Mouse (Mus musculus): ENCODE data around the gene Sin3b. TPM values are rescaled to one million over a fixed set of nuclear protein-coding genes. Genes with fewer than 3 reads are reported as not detected.
"Not testable (repeated sequence)": the region's sequence is repeated elsewhere in the genome, so short reads cannot be mapped to it uniquely, and the experiment has no call there.

Sin3b gene
- total RNA-seq (2021): 100 to 1,000 TPM; 171 to 181 TPM
- long read RNA-seq, experiment 1, full-length matches to known transcripts: 26 of 50 reads
- long read RNA-seq, experiment 1, partial matches to known transcripts: 17 of 50 reads
- long read RNA-seq, experiment 1, other reads (novel, unspliced or antisense): 7 of 50 reads
- long read RNA-seq, experiment 2, full-length matches to known transcripts: 58 of 92 reads
- long read RNA-seq, experiment 2, partial matches to known transcripts: 21 of 92 reads
- long read RNA-seq, experiment 2, other reads (novel, unspliced or antisense): 13 of 92 reads

DNA sequence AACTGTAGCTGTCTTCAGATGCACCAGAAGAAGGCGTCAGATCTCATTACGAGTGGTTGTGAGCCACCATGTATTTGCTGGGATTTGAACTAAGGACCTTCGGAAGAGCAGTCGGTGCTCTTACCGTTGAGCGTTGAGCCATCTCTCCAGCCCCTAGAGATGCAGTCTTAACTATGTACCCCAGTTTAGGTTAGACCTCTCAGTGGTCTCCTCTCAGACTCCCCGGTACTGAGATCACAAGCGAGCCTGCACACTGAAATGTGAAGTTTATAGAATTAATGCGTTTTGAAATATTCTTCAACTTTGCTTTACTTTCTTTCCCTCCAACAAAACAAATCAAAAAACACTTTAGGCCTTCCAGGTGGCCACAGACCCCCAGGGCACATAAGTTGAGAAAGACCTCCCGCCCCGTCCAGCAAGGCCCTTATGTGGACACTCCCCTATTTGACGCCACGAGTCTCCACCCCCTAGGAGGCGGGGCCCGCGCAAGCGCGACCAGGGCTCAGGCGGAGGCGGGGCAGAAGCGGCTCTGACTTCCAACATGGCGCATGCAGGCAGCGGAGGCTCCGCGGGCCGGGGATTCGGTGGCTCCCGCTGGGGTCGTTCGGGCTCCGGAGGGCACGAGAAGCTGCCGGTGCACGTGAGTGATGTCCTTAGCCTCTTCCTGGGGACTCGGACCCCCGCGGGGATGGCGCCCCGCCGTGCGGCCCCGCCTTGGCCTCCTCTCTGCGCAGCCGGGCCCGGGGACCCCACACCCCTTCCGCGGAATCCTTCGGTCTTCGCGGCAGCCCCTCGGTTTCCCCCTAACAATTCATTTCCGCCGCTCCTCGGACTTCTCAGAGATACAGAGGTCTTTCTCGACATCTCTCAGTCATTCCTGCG is at the start of gene Sin3b:
TSS of gene Sin3b (plus strand) at position 517 of the 882 bp plus-strand sequence.
- DNase-seq (ENCODE audit: low spot score in 2 of 2): peak; percentile 94 to 96
- peak within 1 kb of the TSS; percentile 82 for H3K4me3 ChIP-seq
- H3K27ac ChIP-seq: peak within 1 kb of the TSS; percentile 94
- no peak for TF ChIP-seq CTCF (conservative IDR thresholded peaks at IDR 0.05)

DNA sequence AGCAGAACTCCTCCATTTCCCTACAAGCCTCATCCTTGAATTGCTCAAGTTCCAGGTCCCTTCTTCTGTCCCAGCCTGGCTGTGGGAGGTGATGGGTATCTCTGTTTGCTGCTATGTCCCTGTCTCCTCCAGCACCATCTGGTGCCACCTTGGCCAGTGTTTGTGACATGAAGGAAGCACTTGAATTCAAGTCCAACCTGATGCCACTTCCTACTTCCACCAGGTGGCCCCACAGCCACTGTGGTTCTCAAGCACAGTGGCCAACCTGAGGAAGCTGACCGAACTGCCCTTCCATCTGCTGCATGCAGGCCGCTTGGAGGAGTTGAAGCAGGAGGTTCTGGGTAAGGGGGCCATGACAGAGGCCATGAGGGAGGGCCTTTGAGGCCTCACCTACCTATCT is 48.9 kb upstream of the Sin3b start:
- TF ChIP-seq CTCF (conservative IDR thresholded peaks at IDR 0.05): peak; percentile 44
- DNase-seq (ENCODE audit: low spot score in 2 of 2): no peak
- Histone ChIP-seq H3K4me3 (no peak overlapping the region), H3K27ac (no peak overlapping the region)

DNA sequence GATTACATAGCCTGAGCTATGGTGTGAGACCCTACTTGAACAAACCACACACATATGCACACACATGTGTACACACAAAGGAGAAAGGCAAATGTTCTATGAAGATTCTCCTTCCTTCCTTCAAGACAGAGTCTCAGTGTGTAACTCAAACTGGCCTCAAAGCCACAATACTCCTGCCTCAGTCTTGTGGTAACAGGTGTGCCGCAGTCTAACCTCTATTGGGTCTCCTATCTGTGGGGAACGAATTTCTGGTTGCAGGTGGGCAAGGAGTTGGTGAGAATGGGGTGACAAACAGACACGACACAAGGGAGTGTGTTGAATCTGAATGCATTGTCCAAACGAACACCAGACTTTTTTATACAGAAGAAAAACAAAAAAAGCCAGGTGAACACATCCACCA is 46.6 kb upstream of the Sin3b start:
- Histone ChIP-seq H3K4me3 (no peak overlapping the region), H3K27ac (no peak overlapping the region)
- DNase-seq (ENCODE audit: low spot score in 2 of 2): no peak
- TF ChIP-seq CTCF (conservative IDR thresholded peaks at IDR 0.05): no peak

DNA sequence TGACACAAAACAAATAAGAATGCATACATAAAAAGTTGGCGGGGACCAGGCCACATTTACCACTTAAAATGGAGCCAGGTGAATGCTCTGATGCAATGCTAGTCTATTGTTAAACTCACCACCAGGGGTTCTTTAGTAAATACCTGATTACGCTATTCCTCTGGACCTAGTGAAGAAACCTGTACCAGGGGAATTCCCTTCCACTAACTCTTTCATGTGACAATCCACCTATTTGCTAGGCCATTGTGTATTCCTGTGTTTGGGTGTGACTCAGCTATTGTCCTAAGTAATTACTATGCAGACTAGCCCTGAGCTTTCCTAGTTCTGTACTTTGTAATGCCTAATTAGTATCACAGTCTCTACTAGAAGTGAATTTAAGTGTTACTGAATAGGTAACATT is 46.2 kb upstream of the Sin3b start:
- H3K4me3 ChIP-seq; H3K27ac ChIP-seq; DNase-seq (ENCODE audit: low spot score in 2 of 2): not testable (repeated sequence)

DNA sequence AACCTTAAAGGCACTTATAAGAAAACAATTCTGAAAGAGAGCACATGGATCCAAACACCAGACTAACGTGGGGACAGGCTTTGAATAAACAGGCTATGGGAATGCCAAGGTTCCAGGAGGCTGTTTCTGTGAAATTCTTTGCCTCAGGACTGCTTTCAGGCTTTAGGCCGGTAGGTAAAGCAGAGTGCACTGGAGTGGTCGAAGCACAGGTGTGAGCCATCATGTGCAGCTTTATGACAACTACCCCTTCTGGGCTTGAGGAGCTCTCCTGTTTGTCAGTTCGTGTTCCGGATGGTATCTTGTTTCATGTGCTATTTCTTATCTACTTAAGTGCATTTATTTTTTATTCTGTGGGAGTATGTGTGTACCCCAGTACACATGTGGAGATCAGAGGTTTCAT is 45.8 kb upstream of the Sin3b start:
- no peak for TF ChIP-seq CTCF (conservative IDR thresholded peaks at IDR 0.05)
- no peak overlapping the region for H3K4me3 ChIP-seq
- DNase-seq (ENCODE audit: low spot score in 2 of 2): no peak
- H3K27ac ChIP-seq: no peak overlapping the region

DNA sequence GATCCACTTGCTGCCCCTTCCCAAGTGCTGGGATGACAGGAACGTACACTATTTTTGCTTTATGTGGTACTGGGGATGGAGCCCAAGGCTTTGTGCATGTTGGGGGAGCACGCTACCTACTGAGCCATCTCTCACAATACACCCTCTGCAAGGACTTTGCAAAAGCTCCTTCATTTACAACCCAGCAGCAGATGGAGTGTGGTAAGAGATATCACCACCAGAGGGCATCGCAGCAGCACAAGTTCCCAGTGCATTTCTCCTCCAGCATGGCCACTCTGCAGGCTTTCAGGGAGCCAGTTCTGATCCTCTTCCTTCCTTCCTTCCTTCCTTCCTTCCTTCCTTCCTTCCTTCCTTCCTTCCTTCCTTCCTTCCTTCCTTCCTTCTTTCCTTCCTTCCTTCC is 43.0 kb upstream of the Sin3b start:
- Histone ChIP-seq H3K27ac (no peak overlapping the region), H3K4me3 (no peak overlapping the region)
- peak; percentile 75 to 84 for DNase-seq (ENCODE audit: low spot score in 2 of 2)
- TF ChIP-seq CTCF (conservative IDR thresholded peaks at IDR 0.05): peak; percentile 79

DNA sequence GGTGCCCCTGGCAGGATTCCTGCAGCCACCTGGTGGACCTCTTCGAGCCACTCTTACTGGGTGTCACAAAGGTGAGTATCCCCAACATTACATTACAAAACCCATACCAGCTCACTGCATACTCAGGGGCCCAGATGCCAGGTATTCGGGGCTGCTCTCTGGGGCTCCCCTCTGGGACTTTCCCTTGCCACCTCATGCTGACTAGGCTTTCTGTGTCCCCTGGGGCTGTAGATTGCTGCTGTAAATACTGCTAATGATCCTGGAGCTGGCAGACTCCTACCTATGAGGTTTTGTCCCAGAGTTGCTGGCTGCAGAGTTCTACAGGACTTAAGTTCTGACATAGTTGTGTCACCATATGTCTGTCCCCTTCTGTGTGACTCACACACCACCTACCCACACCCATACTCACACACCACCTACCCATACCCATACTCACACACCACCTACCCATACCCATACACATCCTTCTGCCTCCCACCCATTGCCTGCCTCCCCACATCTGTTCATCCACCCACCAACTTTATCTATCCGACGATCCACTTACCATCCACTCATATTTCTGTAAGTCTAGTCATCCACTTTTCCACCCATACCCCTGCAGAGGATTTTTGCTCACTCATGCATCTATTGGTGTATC is 40.9 kb upstream of the Sin3b start:
- H3K27ac ChIP-seq: peak overlapping the region; percentile 21; the same call in 1 of the 2 replicates
- DNase-seq (ENCODE audit: low spot score in 2 of 2): peak in 1 of 2 experiments; percentile 45
- TF ChIP-seq CTCF (conservative IDR thresholded peaks at IDR 0.05): no peak
- no peak overlapping the region for H3K4me3 ChIP-seq

DNA sequence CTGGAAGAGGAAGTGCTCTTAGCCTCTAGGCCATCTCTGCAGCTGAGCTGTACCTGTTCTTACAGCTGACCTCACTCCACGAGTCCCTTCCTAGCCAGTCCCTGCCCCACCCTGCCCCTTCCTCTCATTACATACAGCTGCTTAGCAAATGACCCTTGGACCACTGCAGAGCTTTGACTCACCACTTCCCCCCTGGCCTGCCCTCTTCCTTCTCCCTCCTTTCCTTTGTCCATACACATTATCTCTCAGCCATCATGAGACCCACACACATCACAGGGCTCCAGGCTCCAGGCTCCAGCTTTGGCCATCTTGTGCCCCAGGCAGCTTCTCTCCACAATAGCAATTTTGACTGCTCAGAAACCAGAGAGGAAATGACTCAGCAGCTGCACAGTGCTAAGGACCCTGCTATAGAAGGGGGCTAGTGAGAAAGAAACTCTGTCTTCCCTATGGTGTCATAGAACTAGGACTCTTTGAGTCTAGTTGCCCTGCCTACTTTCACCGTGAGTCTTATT is 40.0 kb upstream of the Sin3b start:
- TF ChIP-seq CTCF (conservative IDR thresholded peaks at IDR 0.05): no peak
- Histone ChIP-seq H3K4me3 (no peak overlapping the region), H3K27ac (peak overlapping the region; percentile 21)
- DNase-seq (ENCODE audit: low spot score in 2 of 2): no peak

DNA sequence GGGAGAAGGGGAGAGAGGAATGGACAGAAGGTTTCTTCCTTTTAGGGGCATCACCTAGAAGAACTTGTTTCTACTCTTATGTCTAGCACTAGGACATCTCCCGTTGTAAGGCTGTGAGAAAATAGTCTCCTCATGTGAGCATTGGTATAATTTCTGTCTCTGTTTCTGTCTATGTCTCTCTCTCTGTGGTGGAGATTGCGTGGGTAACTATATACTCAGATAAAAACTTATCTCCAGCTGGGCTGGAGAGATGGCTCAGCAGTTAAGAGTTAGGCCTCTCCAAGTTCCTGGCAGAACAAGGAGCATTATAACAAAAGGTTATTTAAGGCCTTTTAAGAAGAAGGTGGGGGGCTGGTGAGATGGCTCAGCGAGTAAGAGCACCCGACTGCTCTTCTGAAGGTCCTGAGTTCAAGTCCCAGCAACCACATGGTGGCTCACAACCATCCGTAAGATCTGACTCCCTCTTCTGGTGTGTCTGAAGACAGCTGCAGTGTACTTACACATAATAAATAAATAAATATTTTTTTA is 39.4 kb upstream of the Sin3b start:
- not testable (repeated sequence) for DNase-seq (ENCODE audit: low spot score in 2 of 2)

DNA sequence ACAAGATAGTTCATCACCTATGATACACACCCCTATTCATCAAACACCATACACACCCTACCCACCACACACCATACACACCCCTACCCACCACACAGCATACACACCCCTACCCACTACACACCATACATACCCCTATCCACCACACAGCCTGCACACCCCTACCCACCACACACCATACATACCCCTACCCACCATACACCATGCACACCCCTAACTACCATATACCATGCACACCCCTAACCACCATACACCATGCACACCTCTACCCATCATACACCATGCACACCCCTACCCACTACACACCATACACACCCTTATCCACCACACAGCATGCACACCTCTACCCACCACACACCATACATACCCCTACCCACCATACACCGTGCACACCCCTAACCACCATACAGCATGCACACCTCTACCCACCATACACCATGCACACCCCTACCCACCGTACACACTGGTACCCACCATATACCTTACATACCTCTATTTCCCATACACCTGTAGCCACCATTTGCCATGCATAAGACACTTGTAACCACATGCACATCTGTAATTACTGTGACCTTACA is 24.6 kb upstream of the Sin3b start:
- Histone ChIP-seq H3K27ac (no peak overlapping the region), H3K4me3 (no peak overlapping the region)
- no peak for DNase-seq (ENCODE audit: low spot score in 2 of 2)
- no peak for TF ChIP-seq CTCF (conservative IDR thresholded peaks at IDR 0.05)

More for the DNA sequence above, 39.4 kb upstream of the Sin3b start:
- H3K4me3 ChIP-seq: not testable (repeated sequence)
- H3K27ac ChIP-seq: peak overlapping the region; percentile 21; the same call in 1 of the 2 replicates

DNA sequence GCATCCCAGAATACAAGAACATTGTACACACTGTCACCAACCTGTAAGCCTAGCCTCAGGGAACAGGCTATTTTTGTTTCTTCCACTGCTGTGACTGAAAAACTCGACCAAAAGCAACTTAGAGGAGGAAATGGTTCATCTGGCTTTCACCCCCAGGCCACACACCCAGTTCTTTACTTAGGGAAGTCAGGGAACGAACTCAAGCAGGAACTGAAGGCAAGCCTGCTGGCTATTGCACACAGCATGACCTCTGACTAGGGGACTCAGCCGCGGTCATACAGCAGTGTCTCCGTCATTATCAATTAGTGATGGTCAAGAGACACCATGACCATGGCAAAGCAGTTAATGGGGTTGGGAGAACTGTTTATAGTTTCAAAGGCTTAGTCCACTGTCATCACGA is 10.5 kb upstream of the Sin3b start:
- DNase-seq (ENCODE audit: low spot score in 2 of 2): no peak
- Histone ChIP-seq H3K27ac (no peak overlapping the region), H3K4me3 (no peak overlapping the region)
- no peak for TF ChIP-seq CTCF (conservative IDR thresholded peaks at IDR 0.05)

DNA sequence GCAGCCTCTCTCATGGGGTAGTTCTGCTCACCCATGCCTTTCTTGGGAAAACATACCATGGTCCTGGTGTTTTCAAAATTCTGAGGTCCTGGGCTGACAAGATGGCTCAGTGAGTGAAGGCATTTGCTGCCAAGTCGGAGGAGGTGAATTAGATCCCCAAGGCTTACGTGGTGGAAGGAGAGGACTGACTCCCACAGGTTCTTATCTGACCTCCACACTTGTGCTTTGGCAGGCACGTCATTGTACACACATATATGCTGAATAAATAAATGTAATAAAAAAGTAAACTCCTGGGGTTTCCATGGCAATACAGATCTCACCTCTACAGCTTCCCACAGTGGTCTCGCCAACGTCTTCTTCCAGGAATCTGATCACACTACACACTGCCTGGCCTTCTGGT is 6.5 kb upstream of the Sin3b start:
- no peak overlapping the region for H3K27ac ChIP-seq
- DNase-seq (ENCODE audit: low spot score in 2 of 2): no peak
- no peak for TF ChIP-seq CTCF (conservative IDR thresholded peaks at IDR 0.05)
- H3K4me3 ChIP-seq: no peak overlapping the region
